Mouse (Mus musculus) cerebellum, adult 2 months (tissue): Measurements from ENCODE around the gene Pwwp2b.

Experiments
- CTCF ChIP-seq: fragments of 200-500 bp; IDR thresholded peaks from 2 replicates; pipeline ENCODE4 v1.5.1; 2011; ENCODE audit warnings: low read depth, mild to moderate bottlenecking, control low read depth, low read length, moderate library complexity, borderline replicate concordance; ENCODE audit not compliant: insufficient read depth
- POLR2A ChIP-seq: fragments of 200-500 bp; IDR thresholded peaks from 2 replicates; pipeline ENCODE4 v1.6.1; 2011; ENCODE audit warnings: low read length, control low read depth, borderline replicate concordance; ENCODE audit not compliant: insufficient read depth

GRCm38 (mm10) chr7:139295653-139296052, 47.4 kb downstream of the Pwwp2b start:
- TF ChIP-seq POLR2A = no peak
- no peak for TF ChIP-seq CTCF
